Mouse (Mus musculus): Measurements from ENCODE around the gene Ube2q1. TPM values are rescaled to one million over a fixed set of nuclear protein-coding genes. Genes with fewer than 3 reads are reported as not detected.

Gene Ube2q1
- polyA plus RNA-seq, 1 experiment from 2014 or later = 9.7 TPM

DNA sequence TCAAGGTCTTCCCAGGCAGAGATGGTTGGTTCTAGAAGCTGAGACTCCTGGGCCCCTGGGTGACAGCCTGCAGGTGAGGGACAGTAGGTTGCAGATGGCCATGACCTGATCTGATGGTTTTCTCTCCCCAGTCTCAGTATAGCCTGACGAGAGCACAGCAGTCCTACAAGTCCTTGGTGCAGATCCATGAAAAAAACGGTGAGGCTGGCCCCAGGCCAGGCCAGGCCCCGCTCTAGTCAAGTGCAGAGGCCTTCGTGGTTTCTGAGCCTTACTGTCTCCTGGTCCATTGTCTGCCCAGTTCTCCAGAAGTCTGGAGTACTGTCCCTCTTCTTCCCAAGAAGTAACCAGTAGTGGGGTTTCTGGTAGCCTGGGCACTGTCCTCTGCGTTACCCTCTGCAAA, 8.2 kb downstream of the Ube2q1 start:
- Histone ChIP-seq H3K9ac (ENCODE audit: low read depth, low read length) (no peak overlapping the region), H3K4me1 (ENCODE audit: control insufficient read depth, insufficient read depth, low read depth, low read length) (peaks cover 5% of the 10 kb centered on the region), H3K9me3 (ENCODE audit: control insufficient read depth, low read length) (no peaks in the 10 kb centered on the region), H3K27me3 (replicated peaks; ENCODE audit: control insufficient read depth, insufficient read depth, low read length) (no peaks in the 10 kb centered on the region), H3K4me3 (ENCODE audit: low read length) (no peak overlapping the region), H3K4me2 (ENCODE audit: low read length) (no peak overlapping the region), H3K36me3 (ENCODE audit: control insufficient read depth, insufficient read depth, low read length) (peaks cover 52% of the 10 kb centered on the region), H3K27ac (ENCODE audit: low read depth, low read length) (no peak overlapping the region)
- WGBS = 78% methylated on average over 5 of the region's 5 CpGs
- no peak for ATAC-seq

DNA sequence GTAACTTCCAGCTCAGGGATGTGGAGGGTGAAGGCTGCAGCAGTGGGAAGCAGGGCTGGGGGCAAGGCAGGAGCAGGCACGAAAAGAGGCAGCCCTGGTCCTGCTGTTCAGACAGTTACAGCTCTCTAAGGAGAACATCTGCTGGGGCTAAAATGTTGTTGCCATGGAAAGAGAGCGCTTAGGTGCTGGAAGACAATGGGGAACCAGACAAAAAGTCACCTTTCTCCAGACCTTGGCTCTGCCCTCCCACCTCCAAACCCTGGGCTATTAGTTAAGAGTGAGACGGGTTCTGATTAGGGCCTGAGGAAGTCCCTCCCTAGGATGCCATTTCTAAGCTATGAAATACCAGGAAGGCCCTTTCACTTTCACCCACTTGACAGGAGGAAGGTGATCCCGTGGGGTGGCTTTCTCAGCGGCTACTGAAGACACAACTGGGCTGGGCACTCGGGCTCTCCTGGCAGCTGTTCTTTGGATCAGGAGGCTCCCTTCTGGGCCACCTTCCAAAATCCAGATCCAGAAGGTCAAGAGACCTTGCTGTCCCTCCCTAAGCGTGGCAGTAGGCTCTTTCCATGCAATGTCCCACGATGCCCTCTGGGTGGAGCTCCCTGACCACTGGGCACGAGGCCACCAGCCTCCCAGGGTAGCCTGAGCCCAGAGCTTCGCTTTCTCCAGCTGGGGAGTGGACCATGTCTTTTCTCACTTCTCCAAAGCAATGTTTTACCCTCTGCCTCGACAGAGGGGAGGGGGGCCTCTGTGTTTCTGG, 11.8 kb downstream of the Ube2q1 start:
- peak; percentile 63 for ATAC-seq
- Histone ChIP-seq H3K36me3 (ENCODE audit: control insufficient read depth, insufficient read depth, low read length) (peaks cover 32% of the 10 kb centered on the region), H3K27ac (ENCODE audit: low read depth, low read length) (no peak overlapping the region), H3K27me3 (replicated peaks; ENCODE audit: control insufficient read depth, insufficient read depth, low read length) (no peaks in the 10 kb centered on the region), H3K4me2 (ENCODE audit: low read length) (0 out of 2 replicates have a peak overlapping the region, but pooled peaks have one; percentile 19), H3K4me3 (ENCODE audit: low read length) (no peak overlapping the region), H3K9me3 (ENCODE audit: control insufficient read depth, low read length) (no peaks in the 10 kb centered on the region), H3K9ac (ENCODE audit: low read depth, low read length) (0 out of 2 replicates have a peak overlapping the region, but pooled peaks have one; percentile 24), H3K4me1 (ENCODE audit: control insufficient read depth, insufficient read depth, low read depth, low read length) (peaks cover 5% of the 10 kb centered on the region)
- 15% methylated on average over 11 of the region's 11 CpGs for WGBS

DNA sequence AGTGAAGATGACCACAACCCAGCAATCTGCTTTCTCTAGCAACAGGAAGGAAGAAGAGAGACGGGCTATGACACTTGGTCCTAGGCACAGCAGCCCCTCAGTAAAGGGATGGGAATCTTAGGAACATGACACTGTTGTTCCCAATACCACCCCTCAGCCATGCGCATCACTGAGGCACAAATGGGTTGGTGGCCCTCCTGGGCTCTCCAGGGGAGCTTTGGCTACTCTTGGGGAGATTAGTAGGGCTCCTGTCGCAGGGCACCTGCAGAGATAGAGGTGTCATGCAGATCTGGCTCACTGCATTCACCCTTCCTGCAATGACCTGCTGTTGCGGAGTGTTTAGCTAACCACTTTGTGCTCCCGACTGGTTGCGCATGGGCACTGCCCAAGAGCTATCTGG, 12.9 kb downstream of the Ube2q1 start:
- Histone ChIP-seq H3K4me2 (ENCODE audit: low read length) (no peak overlapping the region), H3K27me3 (replicated peaks; ENCODE audit: control insufficient read depth, insufficient read depth, low read length) (no peaks in the 10 kb centered on the region), H3K4me3 (ENCODE audit: low read length) (no peak overlapping the region), H3K9ac (ENCODE audit: low read depth, low read length) (no peak overlapping the region), H3K9me3 (ENCODE audit: control insufficient read depth, low read length) (no peaks in the 10 kb centered on the region), H3K27ac (ENCODE audit: low read depth, low read length) (no peak overlapping the region), H3K36me3 (ENCODE audit: control insufficient read depth, insufficient read depth, low read length) (peaks cover 21% of the 10 kb centered on the region), H3K4me1 (ENCODE audit: control insufficient read depth, insufficient read depth, low read depth, low read length) (peaks cover 5% of the 10 kb centered on the region)
- 85% methylated on average over 6 of the region's 6 CpGs for WGBS
- ATAC-seq = no peak

DNA sequence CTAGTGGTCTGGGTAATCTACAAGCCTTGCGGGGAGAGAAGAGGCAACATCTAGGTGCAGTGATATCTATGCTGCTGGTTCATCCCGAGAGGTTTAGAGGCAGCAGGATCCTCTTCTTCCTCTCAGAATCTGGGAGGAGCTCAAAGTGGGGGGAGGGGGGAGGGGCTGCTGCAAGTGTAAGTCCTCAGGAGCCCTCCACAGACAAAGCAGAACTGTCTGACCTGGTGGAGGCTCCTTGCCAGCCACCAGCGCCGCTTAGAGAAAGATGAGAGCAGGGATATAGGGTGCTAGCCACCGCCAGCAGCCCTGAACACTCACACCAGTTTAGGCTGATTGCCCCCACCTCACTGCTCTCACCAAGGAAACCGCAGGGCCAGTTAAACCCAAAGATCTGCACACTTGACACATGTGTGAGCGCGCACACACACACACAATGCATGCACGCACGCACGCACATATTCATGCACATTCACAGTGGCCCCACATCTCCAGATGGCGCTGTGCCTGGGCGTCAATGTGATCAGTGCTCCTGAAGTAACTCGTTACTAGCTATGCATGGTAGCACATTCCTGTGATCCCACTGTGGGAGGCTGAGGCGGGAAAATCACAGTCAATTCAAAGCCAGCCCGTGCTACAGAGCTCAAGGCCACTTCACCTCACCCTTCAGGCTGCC, 15.4 kb downstream of the Ube2q1 start:
- no peak for ATAC-seq

DNA sequence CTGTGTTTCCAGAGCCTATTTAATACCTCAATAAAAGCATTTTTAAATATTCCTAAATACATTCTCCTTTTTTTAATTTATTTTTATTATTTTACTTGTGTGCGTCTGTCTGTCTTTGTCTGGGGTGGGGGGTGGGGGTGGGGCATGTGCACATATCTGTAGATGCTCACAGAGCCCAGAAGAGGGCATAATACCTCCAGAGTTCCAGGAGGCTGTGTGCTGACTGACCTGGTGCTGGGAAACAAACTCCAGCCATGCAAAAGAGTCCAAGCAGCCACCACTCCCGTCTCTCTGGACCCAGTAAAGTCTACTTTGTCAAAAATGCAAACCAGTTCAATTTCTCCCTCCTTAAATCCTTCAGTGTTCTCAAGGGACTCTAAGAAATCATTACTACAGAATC, 21.2 kb downstream of the Ube2q1 start:
- 66% methylated on average over 2 of the region's 2 CpGs for WGBS
- Histone ChIP-seq H3K4me2 (ENCODE audit: low read length) (no peak overlapping the region), H3K9me3 (ENCODE audit: control insufficient read depth, low read length) (no peaks in the 10 kb centered on the region), H3K4me3 (ENCODE audit: low read length) (no peak overlapping the region), H3K36me3 (ENCODE audit: control insufficient read depth, insufficient read depth, low read length) (no peaks in the 10 kb centered on the region), H3K27ac (ENCODE audit: low read depth, low read length) (no peak overlapping the region), H3K4me1 (ENCODE audit: control insufficient read depth, insufficient read depth, low read depth, low read length) (no peaks in the 10 kb centered on the region), H3K27me3 (replicated peaks; ENCODE audit: control insufficient read depth, insufficient read depth, low read length) (no peaks in the 10 kb centered on the region), H3K9ac (ENCODE audit: low read depth, low read length) (no peak overlapping the region)
- ATAC-seq = no peak

More for the DNA sequence above, 15.4 kb downstream of the Ube2q1 start:
- Histone ChIP-seq H3K9me3 (ENCODE audit: control insufficient read depth, low read length) (no peaks in the 10 kb centered on the region), H3K4me2 (ENCODE audit: low read length) (no peak overlapping the region), H3K36me3 (ENCODE audit: control insufficient read depth, insufficient read depth, low read length) (no peaks in the 10 kb centered on the region), H3K9ac (ENCODE audit: low read depth, low read length) (no peak overlapping the region), H3K4me3 (ENCODE audit: low read length) (no peak overlapping the region), H3K27ac (ENCODE audit: low read depth, low read length) (no peak overlapping the region), H3K27me3 (replicated peaks; ENCODE audit: control insufficient read depth, insufficient read depth, low read length) (no peaks in the 10 kb centered on the region), H3K4me1 (ENCODE audit: control insufficient read depth, insufficient read depth, low read depth, low read length) (peaks cover 5% of the 10 kb centered on the region)
- WGBS = 69% methylated on average over 16 of the region's 16 CpGs

DNA sequence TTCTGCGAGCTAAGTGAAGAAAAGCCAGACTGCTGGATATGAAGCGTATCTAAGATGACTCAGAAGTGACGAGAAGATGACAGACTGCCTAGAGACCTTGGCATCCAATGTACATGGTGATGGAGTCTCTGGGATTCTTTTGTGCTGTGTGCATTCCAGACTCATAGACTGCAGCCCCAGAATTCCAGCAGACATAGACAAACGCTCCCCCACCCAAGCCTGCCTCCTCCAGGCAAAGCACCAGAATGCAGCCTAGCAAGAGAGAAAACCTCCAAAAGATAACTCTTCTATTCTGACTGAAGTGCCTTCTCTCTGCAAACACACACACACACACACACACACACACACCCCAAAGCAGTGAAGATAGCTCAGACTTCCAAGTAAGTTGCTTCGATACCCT, 22.3 kb downstream of the Ube2q1 start:
- ATAC-seq = no peak

DNA sequence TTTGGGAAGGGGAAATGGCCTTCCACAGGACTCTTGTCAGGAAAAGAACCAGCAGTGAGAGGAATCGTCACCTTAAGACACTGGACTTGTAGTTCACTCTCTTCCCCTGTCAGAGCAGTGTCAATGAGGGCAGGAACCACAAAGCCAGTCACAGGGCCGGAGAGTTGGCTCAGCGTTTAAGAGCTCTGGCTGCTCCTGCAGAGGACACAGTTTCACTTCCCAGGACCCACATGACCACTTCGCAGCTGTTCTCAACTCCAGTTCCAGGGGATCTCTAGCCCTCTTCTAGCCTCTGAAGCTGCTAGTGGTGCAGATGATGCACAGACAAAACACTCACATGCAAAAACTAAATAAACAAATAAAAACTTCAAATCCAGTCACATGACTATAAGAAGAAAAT, 22.9 kb downstream of the Ube2q1 start:
- Histone ChIP-seq H3K27me3 (replicated peaks; ENCODE audit: control insufficient read depth, insufficient read depth, low read length) (no peaks in the 10 kb centered on the region), H3K9ac (ENCODE audit: low read depth, low read length) (no peak overlapping the region), H3K4me3 (ENCODE audit: low read length) (no peak overlapping the region), H3K36me3 (ENCODE audit: control insufficient read depth, insufficient read depth, low read length) (no peaks in the 10 kb centered on the region), H3K4me2 (ENCODE audit: low read length) (no peak overlapping the region), H3K27ac (ENCODE audit: low read depth, low read length) (no peak overlapping the region), H3K9me3 (ENCODE audit: control insufficient read depth, low read length) (no peaks in the 10 kb centered on the region), H3K4me1 (ENCODE audit: control insufficient read depth, insufficient read depth, low read depth, low read length) (no peaks in the 10 kb centered on the region)
- ATAC-seq = no peak
- 52% methylated on average over 4 of the region's 4 CpGs for WGBS

More for the DNA sequence above, 22.3 kb downstream of the Ube2q1 start:
- H3K4me2 ChIP-seq (ENCODE audit: low read length) = no peak overlapping the region
- H3K4me3 ChIP-seq (ENCODE audit: low read length) = no peak overlapping the region
- WGBS = 59% methylated on average over 5 of the region's 5 CpGs
- no peaks in the 10 kb centered on the region for H3K4me1 ChIP-seq (ENCODE audit: control insufficient read depth, insufficient read depth, low read depth, low read length)
- no peaks in the 10 kb centered on the region for H3K9me3 ChIP-seq (ENCODE audit: control insufficient read depth, low read length)
- H3K9ac ChIP-seq (ENCODE audit: low read depth, low read length) = no peak overlapping the region
- no peaks in the 10 kb centered on the region for H3K27me3 ChIP-seq (replicated peaks; ENCODE audit: control insufficient read depth, insufficient read depth, low read length)
- no peaks in the 10 kb centered on the region for H3K36me3 ChIP-seq (ENCODE audit: control insufficient read depth, insufficient read depth, low read length)
- H3K27ac ChIP-seq (ENCODE audit: low read depth, low read length) = no peak overlapping the region

DNA sequence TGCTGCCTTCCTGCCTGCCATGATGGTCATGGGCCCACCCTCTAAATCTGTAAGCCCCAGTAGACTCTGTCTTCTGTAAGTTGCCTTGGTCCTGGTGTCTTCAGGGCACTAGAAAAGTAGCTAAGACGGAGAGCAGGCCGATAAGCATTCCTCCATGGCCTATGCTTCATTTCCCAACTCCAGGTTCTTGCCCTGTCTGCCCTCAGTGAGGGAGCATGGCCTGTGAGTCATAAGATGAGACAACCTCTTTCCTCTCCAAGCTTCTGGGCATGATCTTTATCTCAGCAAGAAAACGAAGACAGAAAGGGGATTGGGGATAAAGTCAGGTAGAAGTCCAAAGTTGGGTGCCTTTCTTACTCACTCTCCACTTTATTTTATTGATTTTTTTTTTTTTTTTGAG, 25.1 kb downstream of the Ube2q1 start:
- Histone ChIP-seq H3K9ac (ENCODE audit: low read depth, low read length) (no peak overlapping the region), H3K27ac (ENCODE audit: low read depth, low read length) (no peak overlapping the region), H3K4me2 (ENCODE audit: low read length) (no peak overlapping the region), H3K36me3 (ENCODE audit: control insufficient read depth, insufficient read depth, low read length) (no peaks in the 10 kb centered on the region), H3K4me1 (ENCODE audit: control insufficient read depth, insufficient read depth, low read depth, low read length) (no peaks in the 10 kb centered on the region), H3K4me3 (ENCODE audit: low read length) (no peak overlapping the region), H3K27me3 (replicated peaks; ENCODE audit: control insufficient read depth, insufficient read depth, low read length) (no peaks in the 10 kb centered on the region), H3K9me3 (ENCODE audit: control insufficient read depth, low read length) (no peaks in the 10 kb centered on the region)
- 85% methylated on average over 3 of the region's 3 CpGs for WGBS
- ATAC-seq = no peak

DNA sequence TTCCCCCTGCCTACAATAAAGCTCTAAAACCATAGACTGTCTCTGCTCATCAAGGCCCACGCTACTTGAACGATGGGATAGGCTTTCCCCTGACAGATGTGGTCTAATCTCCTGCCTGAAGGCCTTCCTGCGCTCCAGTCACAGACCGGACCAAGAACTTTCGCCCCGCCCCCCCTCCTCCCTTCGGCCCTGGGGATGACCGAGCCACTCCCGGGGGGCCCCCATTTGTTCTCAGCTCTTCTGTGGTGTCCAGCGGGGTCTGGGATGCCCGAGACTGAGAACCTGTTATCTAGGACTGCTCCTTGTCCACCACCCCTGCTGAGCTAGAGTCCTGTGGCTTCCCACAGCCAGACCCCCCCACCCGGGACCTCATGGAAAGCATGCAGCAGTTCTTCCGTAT, 26.1 kb downstream of the Ube2q1 start:
- ATAC-seq = no peak
- Histone ChIP-seq H3K4me3 (ENCODE audit: low read length) (no peak overlapping the region), H3K9ac (ENCODE audit: low read depth, low read length) (no peak overlapping the region), H3K4me2 (ENCODE audit: low read length) (peak overlapping the region; percentile 24; the same call in 1 of the 2 replicates), H3K4me1 (ENCODE audit: control insufficient read depth, insufficient read depth, low read depth, low read length) (no peaks in the 10 kb centered on the region), H3K9me3 (ENCODE audit: control insufficient read depth, low read length) (no peaks in the 10 kb centered on the region), H3K36me3 (ENCODE audit: control insufficient read depth, insufficient read depth, low read length) (no peaks in the 10 kb centered on the region), H3K27ac (ENCODE audit: low read depth, low read length) (no peak overlapping the region), H3K27me3 (replicated peaks; ENCODE audit: control insufficient read depth, insufficient read depth, low read length) (no peaks in the 10 kb centered on the region)
- WGBS = 8% methylated on average over 13 of the region's 13 CpGs

Data from hindbrain, embryonic 16.5 days (tissue).